Mouse (Mus musculus) c-Kit-negative CD71-positive TER-119-positive erythroid progenitor cells, embryonic 14.5 days (primary cell): ENCODE data around the gene Tnfrsf26.
"Not testable (repeated sequence)": the region's sequence is repeated elsewhere in the genome, so short reads cannot be mapped to it uniquely, and the experiment has no call there.

ENCODE experiments used
- DNase-seq: peaks from one replicate; pipeline ENCODE4 v3.0.0-alpha.2; 2013; ENCODE audit warnings: low read depth, low spot score

The Tnfrsf26 gene

GRCm38 (mm10) chr7:143628540-143628939 is at the start of gene Tnfrsf26:
TSS of gene Tnfrsf26 (minus strand) at chr7:143628722.
- DNase-seq, result no peak

- peak; percentile 9 for DNase-seq
Observed at GRCm38 (mm10) chr7:143666427-143667311, 38.1 kb upstream of the Tnfrsf26 start.

- DNase-seq, result no peak
Observed at GRCm38 (mm10) chr7:143663470-143663869, 34.9 kb upstream of the Tnfrsf26 start.

- no peak for DNase-seq
Observed at GRCm38 (mm10) chr7:143660797-143661196, 32.3 kb upstream of the Tnfrsf26 start.

GRCm38 (mm10) chr7:143649769-143650346 is 21.3 kb upstream of the Tnfrsf26 start:
- DNase-seq, result not testable (repeated sequence)

GRCm38 (mm10) chr7:143649034-143649768 is 20.7 kb upstream of the Tnfrsf26 start, which contains the start of gene Tnfrsf22:
TSS of gene Tnfrsf22 (minus strand) at chr7:143649661.
- peak; percentile 22 for DNase-seq

- not testable (repeated sequence) for DNase-seq
Observed at GRCm38 (mm10) chr7:143643949-143644348, 15.4 kb upstream of the Tnfrsf26 start.

GRCm38 (mm10) chr7:143636674-143637073 is 8.2 kb upstream of the Tnfrsf26 start:
- DNase-seq, result no peak

GRCm38 (mm10) chr7:143631503-143631902 is 3.0 kb upstream of the Tnfrsf26 start:
- no peak for DNase-seq

GRCm38 (mm10) chr7:143629501-143629900 is 979 bp upstream of the Tnfrsf26 start:
- DNase-seq, result no peak

GRCm38 (mm10) chr7:143627555-143628286 is 801 bp downstream of the Tnfrsf26 start:
- no peak for DNase-seq

GRCm38 (mm10) chr7:143626178-143626577 is 2.3 kb downstream of the Tnfrsf26 start:
- no peak for DNase-seq

- no peak for DNase-seq
Observed at GRCm38 (mm10) chr7:143625151-143625550, 3.4 kb downstream of the Tnfrsf26 start.

- no peak for DNase-seq
Observed at GRCm38 (mm10) chr7:143624561-143624960, 4.0 kb downstream of the Tnfrsf26 start.

GRCm38 (mm10) chr7:143620951-143621350 is 7.6 kb downstream of the Tnfrsf26 start:
- DNase-seq, result no peak

- DNase-seq, result no peak
Observed at GRCm38 (mm10) chr7:143614404-143615135, 14.0 kb downstream of the Tnfrsf26 start.

- no peak for DNase-seq
Observed at GRCm38 (mm10) chr7:143612215-143612614, 16.3 kb downstream of the Tnfrsf26 start.

- no peak for DNase-seq
Observed at GRCm38 (mm10) chr7:143605321-143605720, 23.2 kb downstream of the Tnfrsf26 start.

- no peak for DNase-seq
Observed at GRCm38 (mm10) chr7:143604889-143605288, 23.6 kb downstream of the Tnfrsf26 start.

GRCm38 (mm10) chr7:143601705-143602104 is 26.8 kb downstream of the Tnfrsf26 start:
- no peak for DNase-seq
